Mouse (Mus musculus) lung, embryonic 16.5 days (tissue): Measurements from ENCODE around the gene Cdc42bpa. TPM values are rescaled to one million over a fixed set of nuclear protein-coding genes. Genes with fewer than 3 reads are reported as not detected.

Experiments used
- ATAC-seq: fragments of 200-750 bp; cut with Nextera tagmentation; 2 replicates; pipeline ENCODE4 v1.8.0; 2017; ENCODE audit warnings: low read depth, mild to moderate bottlenecking, moderate library complexity
- H3K27ac ChIP-seq: fragments of 300-500 bp; sonication (generic); 2 replicates; pipeline ENCODE4 v1.5.1; 2014; ENCODE audit warnings: mild to moderate bottlenecking, control low read depth, low read length
- H3K27me3 ChIP-seq: fragments of 300-500 bp; sonication (generic); 2 replicates; pipeline ENCODE4 v1.6.1; 2014; ENCODE audit warnings: low read depth, low read length, mixed read lengths; ENCODE audit not compliant: control insufficient read depth, insufficient read depth
- H3K36me3 ChIP-seq: fragments of 300-500 bp; sonication (generic); 2 replicates; pipeline ENCODE4 v1.6.1; 2014; ENCODE audit warnings: low read length; ENCODE audit not compliant: control insufficient read depth, insufficient read depth
- H3K4me1 ChIP-seq: fragments of 300-500 bp; sonication (generic); replicated peaks from 2 replicates; pipeline ENCODE4 v1.6.1; 2014; ENCODE audit warnings: low read length, mixed read lengths; ENCODE audit not compliant: control insufficient read depth, insufficient read depth
- H3K4me2 ChIP-seq: fragments of 300-500 bp; sonication (generic); 2 replicates; pipeline ENCODE4 v1.6.1; 2014; ENCODE audit warnings: low read depth, low read length, control low read depth
- H3K4me3 ChIP-seq: fragments of 300-500 bp; sonication (generic); 2 replicates; pipeline ENCODE4 v1.5.1; 2014; ENCODE audit warnings: mild to moderate bottlenecking, low read length, control low read depth
- H3K9ac ChIP-seq: fragments of 300-500 bp; sonication (generic); 2 replicates; pipeline ENCODE4 v1.6.1; 2014; ENCODE audit warnings: low read length, control low read depth
- H3K9me3 ChIP-seq: fragments of 300-500 bp; sonication (generic); 2 replicates; pipeline ENCODE4 v1.6.1; 2016; ENCODE audit warnings: low read length; ENCODE audit not compliant: control insufficient read depth
- WGBS: fragments of 180-500 bp; shearing (Covaris S2); extraction: QIAGEN DNeasy Blood & Tissue Kit; methylation state at CpG from one replicate; pipeline ENCODE4 v1.1.7; 2014; 5-methylcytosine and 5-hydroxymethylcytosine counted together
- polyA plus RNA-seq: library from polyadenylated mRNA; unstranded; fragments of >200 nt; fragmentation: Nextera tagmentation; extraction: Ambion mirVana; gene quantifications from 2 replicates; pipeline ENCODE4 v1.2.1, GENCODE M21; 2015

The Cdc42bpa gene
- polyA plus RNA-seq, 1 experiment from 2014 or later, result 13.7 TPM

GRCm38 (mm10) chr1:180161566-180162355 is 201.5 kb downstream of the Cdc42bpa start:
- 80% methylated on average over 20 of the region's 20 CpGs for WGBS
- peaks cover 7% of the 10 kb centered on the region for H3K36me3 ChIP-seq
- no peak overlapping the region for H3K4me3 ChIP-seq
- no peak overlapping the region for H3K9ac ChIP-seq
- no peak overlapping the region for H3K27ac ChIP-seq
- H3K27me3 ChIP-seq, result no peaks in the 10 kb centered on the region
- no peak for ATAC-seq
- no peaks in the 10 kb centered on the region for H3K9me3 ChIP-seq
- no peak overlapping the region for H3K4me2 ChIP-seq
- no peaks in the 10 kb centered on the region for H3K4me1 ChIP-seq

DNA sequence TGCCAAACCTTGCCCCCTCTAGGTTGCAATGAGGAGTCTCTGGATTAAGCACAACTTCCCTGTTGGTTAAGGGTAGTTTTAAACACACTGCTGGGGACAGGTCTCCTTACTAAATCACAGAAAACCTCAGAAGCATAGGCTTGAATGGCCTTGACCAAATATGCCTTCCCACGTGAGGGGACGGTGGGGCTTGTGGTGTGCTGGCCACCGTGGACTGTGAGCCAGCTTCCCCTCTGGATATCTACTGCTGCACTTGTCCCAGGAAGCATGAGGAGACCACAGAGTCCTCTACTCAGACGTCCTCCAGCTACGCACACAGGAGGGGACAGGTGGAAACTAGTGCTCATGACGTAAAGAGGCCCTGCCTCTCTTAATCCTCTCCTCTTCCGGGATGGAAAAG is 202.7 kb downstream of the Cdc42bpa start:
- H3K36me3 ChIP-seq, result peaks cover 7% of the 10 kb centered on the region
- no peak overlapping the region for H3K9ac ChIP-seq
- no peak overlapping the region for H3K27ac ChIP-seq
- WGBS, result 75% methylated on average over 7 of the region's 7 CpGs
- no peaks in the 10 kb centered on the region for H3K4me1 ChIP-seq
- no peaks in the 10 kb centered on the region for H3K27me3 ChIP-seq
- H3K4me3 ChIP-seq, result no peak overlapping the region
- no peak overlapping the region for H3K4me2 ChIP-seq
- H3K9me3 ChIP-seq, result no peaks in the 10 kb centered on the region
- ATAC-seq, result no peak

DNA sequence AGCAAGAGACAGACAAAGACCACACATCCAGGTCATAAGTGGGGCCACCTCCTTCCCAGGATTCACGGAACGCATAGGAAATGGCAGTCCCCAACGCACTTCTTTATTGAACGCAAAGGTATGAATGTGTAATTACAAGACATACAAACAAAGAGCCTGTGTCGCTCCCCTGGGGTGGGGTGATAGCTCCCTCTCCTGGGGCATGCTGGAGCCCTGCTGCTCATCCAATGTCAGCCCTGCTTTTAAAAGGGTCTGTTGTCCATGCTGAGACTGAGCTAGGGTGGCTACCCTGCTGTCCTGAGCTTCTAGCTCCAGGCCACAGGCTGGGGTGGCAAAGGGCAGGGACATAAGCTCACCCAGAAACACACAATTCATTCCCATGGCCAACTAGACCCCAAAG is 206.3 kb downstream of the Cdc42bpa start:
- Histone ChIP-seq H3K4me2 (no peak overlapping the region), H3K4me1 (no peaks in the 10 kb centered on the region), H3K9ac (no peak overlapping the region), H3K36me3 (peaks cover 7% of the 10 kb centered on the region), H3K4me3 (no peak overlapping the region), H3K27ac (no peak overlapping the region), H3K27me3 (no peaks in the 10 kb centered on the region), H3K9me3 (no peaks in the 10 kb centered on the region)
- ATAC-seq, result no peak
- WGBS, result 88% methylated on average over 5 of the region's 5 CpGs

GRCm38 (mm10) chr1:180168294-180168693 is 208.0 kb downstream of the Cdc42bpa start:
- H3K27ac ChIP-seq, result no peak overlapping the region
- no peaks in the 10 kb centered on the region for H3K9me3 ChIP-seq
- H3K9ac ChIP-seq, result no peak overlapping the region
- 93% methylated on average over 6 of the region's 6 CpGs for WGBS
- no peak overlapping the region for H3K4me3 ChIP-seq
- H3K4me2 ChIP-seq, result no peak overlapping the region
- no peaks in the 10 kb centered on the region for H3K4me1 ChIP-seq
- ATAC-seq, result no peak
- no peaks in the 10 kb centered on the region for H3K27me3 ChIP-seq
- H3K36me3 ChIP-seq, result no peaks in the 10 kb centered on the region; the same call in 1 of the 2 replicates

DNA sequence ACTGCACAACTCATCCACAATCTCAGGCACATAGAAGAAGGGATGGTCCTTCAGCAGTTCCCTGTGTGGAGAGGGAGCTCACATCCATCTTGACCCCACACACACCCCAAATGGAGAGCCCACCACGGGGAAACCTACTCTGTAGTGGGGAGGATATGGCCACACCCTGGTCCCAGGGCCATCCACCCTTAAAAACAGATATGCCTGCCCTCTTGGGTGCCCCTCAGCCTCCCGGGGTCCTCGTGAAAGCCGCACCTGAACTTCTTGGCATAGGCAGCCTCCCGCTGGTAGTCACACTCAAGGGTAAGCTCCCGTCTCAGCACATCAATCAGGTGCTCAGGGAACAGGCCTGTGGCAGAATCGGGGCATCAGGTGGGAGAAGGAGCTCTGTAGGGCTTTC is 208.9 kb downstream of the Cdc42bpa start:
- WGBS, result 85% methylated on average over 7 of the region's 7 CpGs

DNA sequence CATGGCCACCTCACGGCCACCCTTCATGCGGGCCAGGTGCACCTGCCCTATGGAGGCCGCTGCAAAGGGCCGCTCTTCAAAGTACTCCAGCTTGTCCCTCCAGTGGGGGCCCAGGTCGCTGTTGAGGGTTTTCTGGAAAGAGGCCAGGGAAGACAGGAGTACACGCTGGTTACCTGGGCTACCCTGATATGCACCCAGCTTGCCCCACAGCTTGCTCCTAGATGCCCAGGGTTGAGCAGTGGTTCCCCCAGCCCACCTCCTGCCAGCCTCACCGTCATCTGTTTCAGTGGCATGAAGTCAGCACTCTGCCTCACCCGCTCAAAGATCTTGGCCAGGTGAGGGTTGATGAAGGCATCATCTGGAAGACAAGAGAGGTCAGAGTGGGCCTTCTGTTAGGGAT is 209.8 kb downstream of the Cdc42bpa start:
- WGBS, result 69% methylated on average over 8 of the region's 8 CpGs
- no peak overlapping the region for H3K4me2 ChIP-seq

More for the DNA sequence above, 208.9 kb downstream of the Cdc42bpa start:
- Histone ChIP-seq H3K27ac (no peak overlapping the region), H3K4me2 (no peak overlapping the region), H3K36me3 (no peaks in the 10 kb centered on the region; the same call in 1 of the 2 replicates), H3K4me1 (no peaks in the 10 kb centered on the region), H3K27me3 (no peaks in the 10 kb centered on the region), H3K9ac (no peak overlapping the region), H3K9me3 (no peaks in the 10 kb centered on the region), H3K4me3 (no peak overlapping the region)
- no peak for ATAC-seq

GRCm38 (mm10) chr1:180171883-180172282 is 211.6 kb downstream of the Cdc42bpa start:
- no peak overlapping the region for H3K9ac ChIP-seq
- ATAC-seq, result no peak
- WGBS, result 87% methylated on average over 2 of the region's 2 CpGs

More for the DNA sequence above, 209.8 kb downstream of the Cdc42bpa start:
- Histone ChIP-seq H3K27me3 (no peaks in the 10 kb centered on the region), H3K9ac (no peak overlapping the region), H3K4me3 (no peak overlapping the region), H3K4me1 (no peaks in the 10 kb centered on the region), H3K27ac (no peak overlapping the region), H3K36me3 (no peaks in the 10 kb centered on the region; the same call in 1 of the 2 replicates), H3K9me3 (no peaks in the 10 kb centered on the region)
- no peak for ATAC-seq

GRCm38 (mm10) chr1:180172600-180172999 is 212.3 kb downstream of the Cdc42bpa start:
- no peak for ATAC-seq
- no peak overlapping the region for H3K4me3 ChIP-seq
- H3K9me3 ChIP-seq, result no peaks in the 10 kb centered on the region
- no peaks in the 10 kb centered on the region for H3K27me3 ChIP-seq
- WGBS, result 71% methylated on average over 4 of the region's 4 CpGs
- no peaks in the 10 kb centered on the region for H3K36me3 ChIP-seq
- H3K4me2 ChIP-seq, result no peak overlapping the region
- no peak overlapping the region for H3K9ac ChIP-seq
- no peak overlapping the region for H3K27ac ChIP-seq
- no peaks in the 10 kb centered on the region for H3K4me1 ChIP-seq

More at GRCm38 (mm10) chr1:180171883-180172282, 211.6 kb downstream of the Cdc42bpa start:
- no peak overlapping the region for H3K4me3 ChIP-seq
- H3K4me2 ChIP-seq, result no peak overlapping the region
- no peaks in the 10 kb centered on the region for H3K9me3 ChIP-seq
- H3K4me1 ChIP-seq, result no peaks in the 10 kb centered on the region
- no peaks in the 10 kb centered on the region for H3K36me3 ChIP-seq
- H3K27ac ChIP-seq, result no peak overlapping the region
- no peaks in the 10 kb centered on the region for H3K27me3 ChIP-seq

- Histone ChIP-seq H3K36me3 (no peaks in the 10 kb centered on the region), H3K27ac (no peak overlapping the region), H3K27me3 (no peaks in the 10 kb centered on the region), H3K4me1 (no peaks in the 10 kb centered on the region), H3K4me2 (no peak overlapping the region), H3K4me3 (no peak overlapping the region), H3K9ac (no peak overlapping the region), H3K9me3 (no peaks in the 10 kb centered on the region)
- 67% methylated on average over 5 of the region's 5 CpGs for WGBS
- ATAC-seq, result no peak
Measured at GRCm38 (mm10) chr1:180173017-180173416, 212.7 kb downstream of the Cdc42bpa start.
